Mouse (Mus musculus) CH12F3 (cell line): ENCODE measurements around the gene Galr2.

Experiments used
- in situ Hi-C: fragments of 300-500 bp; cut with MboI; formaldehyde crosslinking; loops from 2 replicates; pipeline ENCODE4 v1.14.3; 2020; ENCODE audit warnings: low sequenced_read_pairs

The Galr2 gene

DNA sequence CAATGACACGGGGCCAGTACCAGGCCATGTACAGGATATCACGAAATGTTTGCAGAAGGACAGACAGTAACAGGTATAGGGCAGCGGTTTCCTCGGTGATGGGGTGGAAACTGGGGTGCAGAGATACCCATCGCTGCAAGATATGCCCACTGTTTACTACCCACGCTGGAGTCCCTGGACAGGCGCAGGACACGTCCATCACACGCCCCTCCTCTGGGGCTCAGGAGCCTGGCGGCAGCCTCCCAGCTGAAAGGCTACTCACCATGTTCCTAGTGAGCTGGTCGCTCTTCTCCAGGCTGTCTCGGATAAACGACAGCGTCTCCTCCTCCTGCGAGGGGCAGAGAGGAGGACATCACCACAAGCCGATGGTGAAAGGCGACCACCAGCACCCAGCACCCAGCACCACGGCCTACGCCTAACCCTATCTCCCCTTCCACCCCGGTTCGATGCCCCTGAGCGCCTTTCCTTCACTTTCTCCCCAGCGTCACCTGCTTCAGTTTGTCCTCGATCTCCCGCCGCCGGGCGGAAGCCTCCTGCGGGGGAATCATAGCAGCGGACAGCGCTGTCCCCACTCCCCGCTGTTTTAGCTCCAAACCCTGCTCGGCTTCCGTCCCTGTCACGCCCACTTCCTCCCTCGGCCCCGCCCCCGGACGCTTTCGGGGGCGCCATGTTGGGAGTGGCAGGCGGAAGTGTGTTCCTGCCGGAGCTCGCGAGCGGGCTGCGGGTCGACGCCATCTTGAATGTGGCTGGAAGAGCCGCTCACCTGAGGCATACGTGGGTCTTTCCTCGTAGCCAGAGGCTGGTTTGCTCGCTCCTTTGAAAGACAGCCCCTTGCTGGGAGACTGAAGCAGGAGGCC, 25.6 kb downstream of the Galr2 start:
- in situ Hi-C loops, result no loop called here

DNA sequence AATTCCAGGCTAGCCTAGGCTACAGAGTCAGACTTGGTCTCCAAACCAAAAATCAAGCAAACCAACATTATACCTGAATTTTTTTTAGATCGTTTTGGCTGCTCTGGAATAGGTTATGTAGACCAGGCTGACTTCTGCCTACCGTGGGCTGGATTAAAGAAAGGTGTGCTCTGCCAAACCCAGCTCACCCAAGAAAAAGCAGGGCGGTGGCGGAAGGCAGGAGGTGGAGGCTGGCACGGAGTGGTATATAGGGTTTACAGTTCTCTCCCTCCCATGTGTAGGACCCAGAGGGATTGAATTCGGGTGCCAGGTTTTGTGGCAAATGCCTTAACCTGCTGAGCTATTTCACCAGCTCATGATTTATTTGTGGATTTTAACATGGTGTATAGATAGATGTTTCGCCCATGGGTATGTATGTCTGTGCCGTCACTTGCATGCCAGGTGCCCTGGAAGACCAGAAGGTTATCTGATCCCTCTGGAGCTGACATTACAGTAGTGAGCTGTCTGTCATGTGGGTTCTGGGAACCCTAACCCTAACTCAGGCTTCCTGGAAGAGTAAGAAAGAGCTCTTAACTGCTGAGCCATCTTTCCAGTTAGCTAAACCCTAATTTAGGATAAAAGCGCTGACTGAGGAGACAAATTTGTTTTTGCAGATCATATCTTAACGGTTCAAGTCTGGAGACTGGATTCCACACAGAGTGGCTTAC, 26.4 kb downstream of the Galr2 start, which contains the start of gene Exoc7:
TSS of gene Exoc7 (minus strand) at position 215 of the 707 bp plus-strand sequence.
- in situ Hi-C loops, result no loop called here

DNA sequence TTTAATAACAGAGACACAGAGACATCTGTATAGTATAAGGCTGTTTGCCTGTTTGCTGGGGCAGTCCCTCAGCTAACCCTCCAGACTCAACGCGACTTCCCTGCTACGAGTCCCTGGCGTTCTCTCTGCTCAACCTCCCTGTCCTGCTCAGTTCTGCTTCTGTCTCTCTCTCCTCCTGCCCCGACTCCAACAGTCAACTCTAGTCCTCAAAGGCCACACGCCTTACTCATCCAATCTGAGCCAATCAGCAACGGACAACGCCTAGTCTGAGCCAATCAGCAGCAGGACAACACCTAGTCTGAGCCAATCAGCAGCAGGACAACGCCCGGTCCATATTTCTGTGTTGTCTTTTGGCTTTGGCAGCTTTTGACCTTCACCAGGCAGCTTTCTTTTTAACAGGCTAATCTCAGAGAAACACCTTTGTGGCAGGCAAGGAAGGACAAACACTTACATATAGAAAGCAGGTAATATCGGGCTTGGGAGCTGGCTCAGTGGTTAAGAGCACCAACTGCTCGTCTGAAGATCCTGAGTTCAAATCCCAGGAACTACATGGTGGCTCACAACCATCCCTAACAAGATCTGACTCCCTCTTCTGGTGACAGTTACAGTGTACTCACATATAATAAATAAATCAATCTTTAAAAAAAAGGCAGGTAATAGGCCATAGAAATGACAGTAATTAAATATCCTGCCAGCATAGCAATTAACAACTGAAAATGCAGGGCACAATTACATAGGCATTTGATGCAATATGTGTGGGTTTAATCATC, 27.2 kb downstream of the Galr2 start:
- in situ Hi-C loops, result no loop called here

DNA sequence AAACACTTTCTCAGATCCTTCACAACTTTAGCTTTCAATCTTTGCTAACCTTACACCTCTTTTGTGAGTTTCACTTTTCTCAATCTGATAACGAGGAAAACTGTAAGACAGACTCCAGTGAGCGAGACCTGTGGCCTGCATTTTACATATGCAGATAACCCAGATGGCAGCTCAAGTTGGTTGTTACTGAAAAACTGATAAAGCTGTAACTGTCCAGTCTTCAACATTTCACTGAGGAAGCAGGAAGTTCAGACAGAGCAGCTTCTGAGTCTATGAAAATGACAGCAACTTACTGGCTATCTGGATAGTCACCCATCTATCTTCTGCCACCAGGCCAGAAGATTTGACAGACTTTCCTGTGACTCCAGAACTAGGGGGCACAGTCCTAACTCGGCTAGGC, 28.9 kb downstream of the Galr2 start:
- in situ Hi-C loops, result no loop called here

DNA sequence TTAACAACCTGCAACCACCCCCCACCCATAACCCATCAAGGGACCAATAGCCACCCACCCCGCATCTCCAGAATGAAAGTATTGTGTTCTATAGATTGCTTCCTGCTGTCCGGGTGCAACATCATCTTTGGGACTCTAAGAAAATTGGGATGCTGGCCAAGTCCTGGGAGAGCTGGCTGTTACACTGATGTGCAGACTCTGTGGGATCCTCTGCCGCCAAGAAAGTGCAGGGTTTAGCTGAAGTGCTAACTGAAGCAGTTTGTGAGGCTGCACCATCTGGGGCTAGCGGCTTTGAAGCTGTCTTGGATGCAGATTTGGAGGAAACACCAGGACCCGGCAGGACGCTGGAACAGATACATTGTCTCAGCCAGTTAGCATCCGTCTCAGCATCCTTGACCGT, 30.4 kb downstream of the Galr2 start:
- in situ Hi-C loops, result no loop called here

DNA sequence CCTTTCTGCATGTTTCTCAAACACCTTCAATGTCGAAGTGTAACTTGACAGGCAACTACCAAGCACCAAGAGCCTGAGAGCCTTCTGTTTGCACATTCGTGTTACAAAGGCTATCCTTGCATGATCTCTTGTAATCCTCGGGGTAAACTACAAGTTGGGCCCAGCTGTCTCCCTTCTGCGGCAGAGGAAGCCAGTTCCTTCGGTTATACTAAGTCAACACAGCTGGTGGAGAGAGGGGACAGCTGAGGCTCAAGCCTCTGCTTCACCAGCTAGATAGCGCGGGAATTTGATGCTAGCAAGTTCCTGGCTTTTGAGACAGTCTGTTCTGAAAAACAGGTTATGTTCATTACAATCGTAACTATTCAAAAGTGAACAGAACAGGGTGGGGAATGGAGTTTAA, 31.6 kb downstream of the Galr2 start:
- in situ Hi-C loops, result no loop called here

DNA sequence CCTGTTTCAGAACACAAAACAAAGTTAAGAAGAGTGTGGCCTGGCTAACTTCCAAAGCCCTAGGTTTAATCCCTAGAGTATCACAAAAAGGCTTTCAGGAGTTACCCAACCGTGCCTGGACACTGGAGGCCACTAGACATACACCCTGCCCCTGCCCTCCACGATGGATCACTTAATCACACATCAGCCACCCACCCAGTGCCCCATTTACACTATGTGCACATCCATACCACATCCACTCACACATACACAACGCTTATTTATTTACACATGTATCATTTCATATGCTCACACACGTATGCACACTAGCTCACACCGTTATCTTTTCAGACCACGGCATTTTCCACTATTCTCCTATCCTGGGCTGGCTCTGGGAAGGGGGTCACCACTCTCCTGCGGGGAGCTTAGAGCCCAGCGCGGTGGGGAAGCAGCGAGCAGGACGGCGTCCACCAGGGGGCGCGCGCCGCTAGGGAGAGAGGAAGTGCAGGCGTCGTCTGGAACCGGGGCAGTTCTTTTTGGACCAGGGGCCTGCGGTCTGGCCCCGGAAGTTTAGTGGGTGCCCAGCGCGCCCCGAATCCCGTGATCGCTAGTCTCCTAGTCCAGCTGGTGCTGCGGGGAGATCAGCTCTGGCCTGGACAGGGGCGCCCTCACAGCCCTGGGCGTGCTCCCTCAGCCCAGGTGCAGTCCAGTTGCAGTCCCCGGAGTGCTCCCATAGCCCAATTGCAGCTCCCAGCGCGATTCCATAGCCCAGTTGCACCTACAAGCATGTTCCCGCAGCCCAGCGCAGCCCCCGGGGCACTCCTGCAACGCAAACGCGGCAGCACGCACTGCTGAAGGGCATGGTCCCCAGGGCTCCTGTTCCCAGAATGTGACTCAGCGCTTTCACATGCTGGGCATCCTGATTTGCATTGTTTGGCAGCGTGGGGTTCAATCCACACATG, 38.2 kb downstream of the Galr2 start:
- in situ Hi-C loops, result loop anchor here (5.0 kb wide), 1 partner anchor 128 kb away; no protein-coding TSS in a partner anchor

DNA sequence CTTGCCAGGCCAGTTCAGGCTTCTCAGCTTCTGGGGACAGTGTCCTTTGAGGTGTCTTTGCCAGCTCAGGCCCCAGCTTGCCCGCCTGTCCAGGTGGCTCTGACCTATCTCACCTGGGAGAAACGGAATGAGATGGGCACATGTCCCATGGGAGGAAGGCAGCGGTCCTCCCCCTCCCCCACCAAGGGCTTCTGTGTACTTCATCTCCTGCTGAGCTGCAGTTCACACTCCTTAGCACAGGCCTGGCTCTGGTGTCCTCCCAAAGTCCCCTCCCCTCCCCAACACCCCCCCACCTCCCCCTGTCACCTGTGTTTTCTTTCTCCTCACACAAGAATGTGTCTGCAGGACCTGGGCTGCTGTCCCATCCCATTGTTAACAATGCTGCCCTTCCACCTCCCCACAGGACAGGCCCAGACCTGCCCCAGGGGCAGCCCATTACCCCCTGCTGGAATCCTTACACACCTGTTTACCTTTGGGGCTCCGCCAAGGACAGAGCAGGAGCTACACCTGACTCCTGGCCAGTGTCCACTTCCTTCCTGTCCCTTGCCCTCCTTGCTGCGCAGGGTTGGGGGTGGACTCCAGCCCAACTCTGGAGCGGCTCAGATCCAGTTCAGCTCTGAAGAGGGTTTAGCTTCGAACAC, 46.3 kb downstream of the Galr2 start:
- in situ Hi-C loops, result no loop called here

DNA sequence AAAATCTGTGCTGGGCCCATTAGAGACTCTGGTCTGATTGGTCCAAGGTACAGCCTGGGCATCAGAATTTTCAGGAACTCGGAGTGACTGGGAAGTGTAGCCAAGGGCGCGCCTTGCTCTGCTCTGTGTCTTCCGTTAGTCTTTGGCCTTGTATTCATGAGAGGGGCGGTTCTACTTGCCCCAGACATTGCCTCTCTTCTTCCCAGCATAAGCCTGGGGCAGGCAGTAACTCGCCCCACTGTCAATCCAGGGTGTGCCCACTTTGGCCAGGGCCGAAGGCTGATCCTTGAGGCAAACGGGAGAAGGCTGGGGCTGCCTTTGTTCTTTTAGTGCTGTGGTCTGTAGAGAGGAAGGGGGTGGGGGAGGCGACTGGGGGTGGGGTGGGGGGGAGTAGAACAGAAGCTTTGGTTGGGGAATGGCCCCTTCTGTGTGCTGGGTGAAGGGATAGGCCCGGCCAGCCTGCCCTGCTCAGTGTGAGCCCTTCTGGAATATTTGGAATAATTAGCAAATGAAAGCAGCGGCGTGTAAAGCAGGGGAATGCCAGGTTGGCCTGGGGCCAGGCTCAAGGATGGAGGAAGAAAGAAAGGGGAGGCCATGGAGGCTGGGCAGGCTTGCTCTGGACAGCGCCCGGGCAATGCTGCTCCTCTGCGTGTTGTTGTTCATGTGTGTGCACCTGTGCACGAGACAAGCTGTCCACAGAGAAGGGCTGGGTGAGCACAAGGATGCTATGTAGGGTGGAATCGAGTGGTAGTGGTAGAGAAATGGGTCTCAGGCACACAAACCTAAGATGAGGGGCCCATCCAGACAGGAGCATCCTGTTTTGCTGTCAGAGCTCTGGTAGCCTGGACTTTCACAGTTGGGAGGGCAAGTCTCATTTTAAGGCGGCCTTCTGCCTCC, 48.8 kb downstream of the Galr2 start:
- in situ Hi-C loops, result no loop called here

DNA sequence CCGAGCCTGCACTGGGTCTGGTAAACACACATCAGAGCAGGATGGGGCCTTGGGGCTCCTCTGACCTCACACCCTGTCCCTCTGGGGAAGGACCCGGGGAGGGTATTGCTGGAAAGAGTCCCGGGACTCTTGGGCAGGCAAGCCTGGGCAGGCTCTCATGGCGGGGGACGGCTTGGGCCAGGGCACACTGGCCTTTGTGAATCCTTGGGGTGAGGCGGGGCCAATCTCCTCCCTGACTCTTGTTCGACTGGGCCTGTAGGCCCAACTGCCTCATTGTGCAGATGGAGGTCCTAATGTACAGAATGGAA, 49.4 kb downstream of the Galr2 start:
- in situ Hi-C loops, result no loop called here

DNA sequence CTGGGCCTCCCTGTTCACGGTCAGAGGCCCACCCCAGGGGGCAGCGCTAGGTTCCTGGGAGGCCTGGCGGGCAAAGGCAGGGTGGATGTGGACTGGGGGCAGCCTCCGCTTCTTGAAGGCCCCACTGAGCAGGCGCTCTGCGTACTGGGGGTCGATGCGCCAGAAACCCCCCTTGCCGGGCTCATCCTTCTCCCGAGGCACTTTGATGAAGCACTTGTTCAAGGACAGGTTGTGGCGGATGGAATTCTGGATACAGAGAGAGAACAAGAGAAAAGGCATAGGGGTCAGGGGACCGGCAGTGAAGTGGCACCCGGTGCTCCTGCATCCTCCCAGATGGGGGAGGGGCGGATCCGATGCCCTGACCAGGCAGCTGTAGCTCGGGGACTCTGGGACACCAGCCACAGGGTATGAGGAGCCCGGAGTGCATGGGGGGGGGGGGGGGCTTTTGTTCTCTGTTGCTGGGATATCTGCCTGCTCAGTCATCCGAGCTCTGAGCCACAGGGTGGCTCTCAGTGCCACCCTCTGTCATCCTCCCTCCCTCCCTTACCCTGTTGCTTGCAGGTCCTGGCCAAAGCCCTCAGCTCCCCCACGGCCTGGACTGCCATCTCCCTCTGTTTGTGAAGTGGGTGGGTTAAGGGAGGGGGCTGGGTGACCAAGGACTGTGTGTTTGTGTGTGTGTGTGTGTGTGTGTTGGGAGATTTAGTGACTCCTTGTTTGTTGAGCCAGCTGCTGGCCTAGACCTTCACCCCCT, 51.7 kb downstream of the Galr2 start:
- in situ Hi-C loops, result no loop called here

DNA sequence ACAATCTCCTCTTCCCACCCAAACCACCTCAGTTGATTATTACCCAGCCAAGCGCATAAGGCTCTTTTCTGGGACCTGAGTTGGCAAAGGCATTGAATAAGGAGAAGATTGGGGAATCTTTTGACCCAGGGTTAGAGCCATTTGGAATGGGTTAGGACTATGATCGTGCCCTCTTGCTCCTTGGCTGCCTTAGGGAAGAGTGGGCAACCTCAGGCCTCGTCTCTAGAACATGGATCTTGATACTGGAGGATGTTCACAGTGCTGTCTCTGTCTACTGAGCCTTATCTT, 52.2 kb downstream of the Galr2 start:
- in situ Hi-C loops, result no loop called here
